Mouse (Mus musculus): ENCODE results near the gene Sorcs3. TPM values are rescaled to one million over a fixed set of nuclear protein-coding genes. Genes with fewer than 3 reads are reported as not detected.

The Sorcs3 gene
- polyA plus RNA-seq, 1 experiment from 2014 or later, result 0.07 TPM

DNA sequence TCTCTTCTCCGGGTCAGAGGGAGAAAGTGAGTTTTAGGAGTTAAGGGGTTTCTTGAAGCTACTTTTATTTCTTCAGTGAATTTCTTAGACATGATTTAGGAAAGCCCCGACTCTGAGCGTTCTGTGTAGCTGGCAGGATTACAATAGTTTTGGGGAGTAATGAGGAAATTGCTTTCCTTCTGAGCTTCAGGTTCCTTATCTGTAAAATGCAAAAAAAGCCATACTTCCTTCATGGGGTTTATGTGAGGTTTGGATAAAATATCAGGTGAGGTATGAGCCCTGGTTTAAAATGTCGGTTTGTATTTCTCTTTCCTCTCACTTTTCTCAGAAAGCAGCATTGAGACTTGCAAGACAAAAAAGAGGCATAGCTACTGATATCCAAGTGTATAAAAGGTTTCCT, 327.8 kb downstream of the Sorcs3 start:
- ATAC-seq (ENCODE audit: insufficient read depth), result no peak
- no peaks in the 10 kb centered on the region for H3K4me1 ChIP-seq (replicated peaks)
- H3K36me3 ChIP-seq (replicated peaks), result no peaks in the 10 kb centered on the region
- H3K27me3 ChIP-seq, result no peaks in the 10 kb centered on the region
- H3K9ac ChIP-seq, result no peak overlapping the region
- H3K4me2 ChIP-seq, result no peak overlapping the region
- no peaks in the 10 kb centered on the region for H3K9me3 ChIP-seq (replicated peaks)
- 46% methylated on average over 4 of the region's 4 CpGs for WGBS (ENCODE audit: insufficient replicate concordance)
- H3K27ac ChIP-seq (replicated peaks), result no peak overlapping the region
- no peak overlapping the region for H3K4me3 ChIP-seq (replicated peaks)

DNA sequence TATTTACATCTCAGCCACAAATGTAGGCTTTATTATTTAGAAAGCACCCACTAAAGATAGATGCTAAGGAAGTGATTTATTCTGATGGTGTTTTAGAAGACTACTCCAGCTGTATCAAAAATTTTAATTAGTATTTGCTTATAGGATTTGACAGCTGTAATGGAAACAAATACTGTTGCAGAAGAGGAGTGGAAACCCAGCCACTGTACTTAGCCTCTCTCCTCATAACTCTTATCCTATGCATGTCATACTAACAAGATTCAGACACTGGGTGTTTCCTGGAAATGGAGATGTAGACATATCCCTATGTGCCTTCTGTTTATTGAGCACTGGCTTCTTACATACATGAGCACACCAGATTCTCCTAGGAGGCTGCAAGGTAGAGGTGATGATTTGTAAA, 338.5 kb downstream of the Sorcs3 start:
- H3K27me3 ChIP-seq, result no peaks in the 10 kb centered on the region
- no peak overlapping the region for H3K27ac ChIP-seq (replicated peaks)
- no peaks in the 10 kb centered on the region for H3K4me1 ChIP-seq (replicated peaks)
- no peak overlapping the region for H3K4me3 ChIP-seq (replicated peaks)
- H3K9me3 ChIP-seq (replicated peaks), result no peaks in the 10 kb centered on the region
- H3K36me3 ChIP-seq (replicated peaks), result no peaks in the 10 kb centered on the region
- no peak for ATAC-seq (ENCODE audit: insufficient read depth)
- H3K9ac ChIP-seq, result no peak overlapping the region
- H3K4me2 ChIP-seq, result no peak overlapping the region

DNA sequence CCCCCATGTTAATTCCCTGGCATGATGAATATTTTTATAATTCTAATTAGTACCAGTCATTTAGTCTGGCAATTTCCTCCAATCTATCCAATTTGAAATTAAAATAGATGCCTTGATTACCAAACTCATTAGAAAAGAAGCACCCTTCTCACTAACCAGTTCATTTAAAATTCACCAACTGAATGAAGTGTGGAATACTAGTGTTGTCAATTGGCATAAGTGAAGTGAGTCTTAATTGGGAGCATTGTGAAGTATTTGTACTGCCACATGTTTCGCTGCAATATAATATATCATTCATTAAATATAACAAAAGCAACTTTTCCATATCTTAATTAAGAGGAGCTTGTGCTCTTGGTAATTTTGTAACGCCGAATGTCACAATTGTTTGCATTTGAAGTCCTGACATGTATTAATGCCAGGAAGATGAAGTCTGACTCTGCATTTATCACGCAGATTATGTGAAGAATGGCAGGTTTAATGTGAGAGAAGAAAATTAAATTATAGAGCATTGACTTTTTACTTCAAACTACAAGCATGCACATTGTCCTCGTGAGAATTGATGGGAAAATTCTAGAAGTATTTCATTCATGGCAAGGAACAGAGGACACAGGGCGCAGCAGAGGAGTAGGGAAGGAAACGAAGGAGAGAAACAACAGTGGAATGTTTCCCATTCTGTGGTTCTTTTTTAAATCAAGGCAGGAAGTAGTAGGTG, 339.8 kb downstream of the Sorcs3 start:
- no peaks in the 10 kb centered on the region for H3K36me3 ChIP-seq (replicated peaks)
- no peak overlapping the region for H3K4me3 ChIP-seq (replicated peaks)
- no peaks in the 10 kb centered on the region for H3K27me3 ChIP-seq
- 63% methylated on average over 7 of the region's 7 CpGs for WGBS (ENCODE audit: insufficient replicate concordance)
- ATAC-seq (ENCODE audit: insufficient read depth), result no peak
- H3K4me1 ChIP-seq (replicated peaks), result no peaks in the 10 kb centered on the region
- no peak overlapping the region for H3K9ac ChIP-seq
- H3K9me3 ChIP-seq (replicated peaks), result no peaks in the 10 kb centered on the region
- no peak overlapping the region for H3K4me2 ChIP-seq
- no peak overlapping the region for H3K27ac ChIP-seq (replicated peaks)

DNA sequence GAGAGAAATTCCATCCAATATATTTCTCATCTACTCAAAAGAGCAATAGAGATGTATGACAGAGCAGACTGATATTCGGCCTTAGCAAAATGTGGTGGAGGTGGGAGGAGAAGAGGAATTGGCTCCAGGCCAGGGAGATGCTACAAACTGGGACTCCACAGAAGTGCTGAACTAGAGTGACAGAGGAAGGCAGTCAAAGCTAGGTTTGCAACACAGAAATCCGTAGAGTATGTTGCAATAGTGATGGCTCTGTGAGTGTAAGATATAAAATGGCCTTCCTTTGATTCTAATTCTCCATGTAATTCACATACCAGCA, 340.3 kb downstream of the Sorcs3 start:
- no peaks in the 10 kb centered on the region for H3K27me3 ChIP-seq
- H3K36me3 ChIP-seq (replicated peaks), result no peaks in the 10 kb centered on the region
- H3K4me3 ChIP-seq (replicated peaks), result no peak overlapping the region
- H3K27ac ChIP-seq (replicated peaks), result no peak overlapping the region
- no peak for ATAC-seq (ENCODE audit: insufficient read depth)
- no peaks in the 10 kb centered on the region for H3K4me1 ChIP-seq (replicated peaks)
- no peaks in the 10 kb centered on the region for H3K9me3 ChIP-seq (replicated peaks)
- no peak overlapping the region for H3K4me2 ChIP-seq
- no peak overlapping the region for H3K9ac ChIP-seq
- 60% methylated on average over 2 of the region's 2 CpGs for WGBS (ENCODE audit: insufficient replicate concordance)

DNA sequence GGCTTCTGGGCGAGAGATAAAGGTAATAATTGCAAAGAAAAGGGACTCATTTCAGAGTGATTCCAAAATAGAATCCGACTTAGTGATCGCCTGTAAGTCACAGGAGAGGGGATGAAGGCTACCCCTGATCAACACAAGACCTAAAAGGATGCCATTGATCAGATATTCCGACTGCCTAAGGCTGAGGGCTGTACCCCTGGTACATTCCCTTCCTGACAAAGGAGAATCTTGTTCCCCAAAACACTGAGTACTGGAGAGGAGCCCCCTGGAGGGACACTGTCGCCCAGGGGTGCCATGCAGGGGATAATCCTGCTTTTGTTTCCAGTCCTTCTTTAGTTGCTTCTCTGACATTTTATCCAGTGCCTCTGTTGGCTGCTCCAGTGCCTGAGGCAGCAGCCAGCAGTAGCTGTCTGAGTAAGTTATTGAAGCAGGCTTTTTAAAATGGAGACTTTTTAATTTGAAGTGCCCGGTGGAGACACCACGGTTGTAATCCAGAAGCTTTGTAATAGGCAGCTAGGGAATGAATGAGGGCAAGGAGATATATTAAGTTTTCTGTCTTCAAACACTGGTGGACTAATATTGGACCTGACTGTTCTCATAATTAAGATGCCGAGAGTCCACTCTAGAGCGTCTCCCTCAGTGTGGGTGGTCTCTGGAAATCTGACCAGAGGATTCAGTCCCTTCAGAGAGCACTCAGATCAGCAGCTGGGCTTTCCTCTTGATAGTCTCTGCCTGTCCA, 342.5 kb downstream of the Sorcs3 start:
- H3K27ac ChIP-seq (replicated peaks), result no peak overlapping the region
- H3K4me2 ChIP-seq, result no peak overlapping the region
- no peaks in the 10 kb centered on the region for H3K27me3 ChIP-seq
- no peak for ATAC-seq (ENCODE audit: insufficient read depth)
- no peak overlapping the region for H3K4me3 ChIP-seq (replicated peaks)
- no peaks in the 10 kb centered on the region for H3K36me3 ChIP-seq (replicated peaks)
- no peaks in the 10 kb centered on the region for H3K4me1 ChIP-seq (replicated peaks)
- 40% methylated on average over 9 of the region's 9 CpGs for WGBS (ENCODE audit: insufficient replicate concordance)
- H3K9me3 ChIP-seq (replicated peaks), result no peaks in the 10 kb centered on the region
- no peak overlapping the region for H3K9ac ChIP-seq

DNA sequence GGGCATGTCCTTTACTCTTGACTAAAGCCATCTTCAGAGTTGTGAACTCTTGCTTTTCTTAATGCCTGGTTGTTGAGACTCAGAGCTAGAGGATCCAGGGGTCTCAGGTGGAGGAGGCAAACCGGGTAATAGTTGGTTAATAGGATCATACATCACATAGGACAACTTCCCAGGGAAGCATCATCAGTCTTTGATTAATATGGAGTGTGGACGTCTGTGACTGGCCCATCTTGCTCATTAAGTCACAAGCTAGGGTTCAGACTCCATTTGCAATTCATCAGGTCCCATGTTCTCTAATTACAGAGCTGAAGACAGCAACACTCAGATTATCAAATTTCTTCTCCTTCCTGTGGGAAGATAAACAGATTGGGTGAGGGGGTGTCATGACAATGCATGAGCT, 353.6 kb downstream of the Sorcs3 start:
- 38% methylated on average over 2 of the region's 2 CpGs for WGBS (ENCODE audit: insufficient replicate concordance)
- no peaks in the 10 kb centered on the region for H3K36me3 ChIP-seq (replicated peaks)

DNA sequence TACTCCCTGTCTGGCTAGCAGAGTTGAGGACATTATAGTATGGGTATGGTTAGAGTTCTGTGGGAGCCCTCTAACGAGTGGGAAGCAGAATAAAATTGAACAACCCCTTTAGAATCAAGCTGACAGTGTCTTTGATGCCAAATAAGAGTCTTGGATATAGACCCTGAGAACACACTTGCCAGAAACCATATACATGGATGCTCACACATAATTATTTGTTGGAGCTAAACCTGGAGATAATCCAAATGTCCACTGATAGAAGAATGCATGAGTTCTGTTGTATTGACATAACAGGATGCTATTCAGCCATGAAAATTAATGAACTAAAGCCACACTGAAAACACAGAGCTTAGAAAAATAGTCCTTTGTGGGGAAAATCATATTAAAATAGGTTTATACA, 369.9 kb downstream of the Sorcs3 start:
- Histone ChIP-seq H3K36me3 (replicated peaks) (no peaks in the 10 kb centered on the region), H3K4me3 (replicated peaks) (no peak overlapping the region), H3K9me3 (replicated peaks) (no peaks in the 10 kb centered on the region), H3K4me2 (no peak overlapping the region), H3K27ac (replicated peaks) (no peak overlapping the region), H3K9ac (no peak overlapping the region), H3K27me3 (no peaks in the 10 kb centered on the region), H3K4me1 (replicated peaks) (no peaks in the 10 kb centered on the region)
- 38% methylated on average over 1 of the region's 1 CpGs for WGBS (ENCODE audit: insufficient replicate concordance)
- no peak for ATAC-seq (ENCODE audit: insufficient read depth)

More for the DNA sequence above, 353.6 kb downstream of the Sorcs3 start:
- Histone ChIP-seq H3K4me3 (replicated peaks) (no peak overlapping the region), H3K27me3 (no peaks in the 10 kb centered on the region), H3K4me1 (replicated peaks) (no peaks in the 10 kb centered on the region), H3K9ac (no peak overlapping the region), H3K4me2 (no peak overlapping the region), H3K27ac (replicated peaks) (no peak overlapping the region), H3K9me3 (replicated peaks) (no peaks in the 10 kb centered on the region)
- no peak for ATAC-seq (ENCODE audit: insufficient read depth)

DNA sequence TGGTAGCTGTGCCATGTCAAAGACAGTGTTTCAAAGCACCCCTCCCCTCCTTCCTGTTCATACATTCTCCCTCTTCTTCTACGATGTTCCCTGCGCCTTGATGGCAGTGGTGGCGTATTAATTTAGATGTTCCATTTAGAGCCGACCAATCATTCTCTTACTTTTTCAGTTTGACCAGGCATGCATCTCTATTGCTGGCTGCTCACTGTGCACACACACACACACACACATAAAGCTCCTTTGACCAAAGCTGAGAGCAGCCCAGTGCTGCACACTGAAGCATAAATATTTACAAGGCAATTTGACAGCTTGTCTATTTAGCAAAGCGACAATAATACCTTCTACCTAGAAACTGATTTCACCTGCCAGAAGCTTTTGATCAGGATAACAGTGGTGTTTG, 371.3 kb downstream of the Sorcs3 start:
- Histone ChIP-seq H3K4me1 (replicated peaks) (no peaks in the 10 kb centered on the region), H3K36me3 (replicated peaks) (no peaks in the 10 kb centered on the region), H3K4me2 (no peak overlapping the region), H3K9ac (no peak overlapping the region), H3K27me3 (no peaks in the 10 kb centered on the region), H3K9me3 (replicated peaks) (no peaks in the 10 kb centered on the region), H3K27ac (replicated peaks) (no peak overlapping the region), H3K4me3 (replicated peaks) (no peak overlapping the region)
- WGBS (ENCODE audit: insufficient replicate concordance), result 76% methylated on average over 5 of the region's 5 CpGs
- no peak for ATAC-seq (ENCODE audit: insufficient read depth)

DNA sequence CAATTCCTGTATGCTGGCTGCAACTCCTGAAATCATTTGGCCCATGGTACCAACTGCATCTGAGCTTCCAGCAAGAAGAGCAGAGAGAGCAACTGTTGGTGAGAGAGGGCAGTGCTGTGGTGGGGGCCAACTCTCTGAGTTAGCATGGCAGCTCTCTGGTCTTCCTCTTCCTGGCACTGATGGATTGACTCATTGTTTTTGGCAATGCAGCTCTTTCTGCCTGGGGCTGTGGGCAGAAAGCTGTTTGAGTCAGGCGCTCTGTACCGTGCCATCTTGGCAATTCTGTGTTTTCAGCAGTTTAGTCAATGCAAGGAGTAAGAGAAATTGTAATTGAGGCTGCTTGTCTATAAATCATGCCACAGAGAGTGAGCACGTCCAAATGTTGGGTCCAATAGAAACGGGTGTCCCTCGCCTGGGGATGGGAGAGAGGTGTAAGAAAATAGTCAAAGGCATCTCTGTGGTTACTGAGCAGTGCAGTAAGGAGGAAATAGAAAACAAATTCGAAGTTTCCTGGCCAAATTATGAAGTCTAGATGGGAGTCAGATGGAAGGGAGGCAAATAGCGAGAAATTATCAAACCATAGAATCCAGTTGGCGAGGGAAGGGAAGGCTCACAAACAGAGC, 379.2 kb downstream of the Sorcs3 start:
- no peaks in the 10 kb centered on the region for H3K4me1 ChIP-seq (replicated peaks)
- no peak overlapping the region for H3K4me3 ChIP-seq (replicated peaks)
- no peaks in the 10 kb centered on the region for H3K27me3 ChIP-seq
- no peak for ATAC-seq (ENCODE audit: insufficient read depth)
- no peaks in the 10 kb centered on the region for H3K9me3 ChIP-seq (replicated peaks)
- no peak overlapping the region for H3K27ac ChIP-seq (replicated peaks)
- no peak overlapping the region for H3K9ac ChIP-seq
- no peaks in the 10 kb centered on the region for H3K36me3 ChIP-seq (replicated peaks)
- WGBS (ENCODE audit: insufficient replicate concordance), result 47% methylated on average over 8 of the region's 8 CpGs
- H3K4me2 ChIP-seq, result no peak overlapping the region

DNA sequence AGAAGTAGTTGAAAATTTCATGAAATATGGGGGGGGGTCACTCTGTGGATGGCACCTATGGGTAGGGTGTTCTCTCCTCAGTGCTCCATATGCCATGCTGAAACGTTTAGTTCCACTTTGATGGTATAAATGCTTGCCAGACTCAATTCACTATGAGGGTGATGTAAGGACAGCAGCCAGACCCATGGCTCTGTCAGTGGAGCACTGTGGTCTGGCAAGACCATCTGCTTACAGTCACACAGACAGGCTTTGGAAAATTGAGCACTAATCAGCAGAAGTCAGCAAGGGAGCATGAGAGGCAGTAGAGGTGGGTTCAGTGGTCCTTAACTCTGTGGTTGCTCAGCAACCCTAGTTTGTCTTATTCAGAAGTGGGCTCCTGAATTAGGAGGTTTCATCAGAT, 411.1 kb downstream of the Sorcs3 start:
- H3K4me3 ChIP-seq (replicated peaks), result no peak overlapping the region
- no peaks in the 10 kb centered on the region for H3K9me3 ChIP-seq (replicated peaks)
- no peak for ATAC-seq (ENCODE audit: insufficient read depth)
- 44% methylated on average over 1 of the region's 1 CpGs for WGBS (ENCODE audit: insufficient replicate concordance)
- H3K27me3 ChIP-seq, result no peaks in the 10 kb centered on the region
- H3K27ac ChIP-seq (replicated peaks), result no peak overlapping the region
- no peak overlapping the region for H3K9ac ChIP-seq
- no peaks in the 10 kb centered on the region for H3K4me1 ChIP-seq (replicated peaks)
- no peaks in the 10 kb centered on the region for H3K36me3 ChIP-seq (replicated peaks)
- H3K4me2 ChIP-seq, result no peak overlapping the region

DNA sequence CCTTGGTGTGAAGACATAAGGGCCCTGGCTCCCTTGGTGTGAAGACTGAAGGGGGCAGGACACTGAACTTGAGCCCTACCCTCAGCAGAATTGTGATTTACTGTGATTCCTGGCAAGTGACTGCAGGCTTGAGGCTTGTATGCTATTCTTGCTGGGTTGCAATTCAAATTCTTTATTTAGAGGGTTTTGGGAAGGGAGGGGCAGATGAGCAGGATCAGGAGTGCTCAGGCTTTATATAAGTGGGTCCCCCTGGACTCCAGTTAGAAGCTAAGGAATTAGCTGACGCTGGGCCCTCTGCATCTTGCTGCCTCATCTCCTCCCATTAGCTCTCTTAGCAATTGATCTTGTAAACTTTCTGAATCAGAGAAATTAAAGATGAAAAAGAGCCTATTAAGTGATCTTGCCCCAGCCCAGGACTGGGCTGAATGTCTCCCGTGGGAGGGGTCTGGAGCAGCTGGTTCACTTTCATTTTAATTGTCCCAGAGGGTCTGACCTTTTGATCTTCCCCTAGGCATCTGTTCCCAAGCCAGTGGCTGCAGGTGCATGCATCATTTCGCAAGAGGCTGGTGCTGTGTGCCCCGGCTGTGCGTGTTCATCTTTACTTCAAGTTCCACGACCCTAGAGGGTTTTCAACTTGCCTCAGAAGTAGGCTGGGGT, 425.0 kb downstream of the Sorcs3 start:
- Histone ChIP-seq H3K4me1 (replicated peaks) (no peaks in the 10 kb centered on the region), H3K9me3 (replicated peaks) (no peaks in the 10 kb centered on the region), H3K36me3 (replicated peaks) (no peaks in the 10 kb centered on the region), H3K4me3 (replicated peaks) (no peak overlapping the region), H3K27ac (replicated peaks) (no peak overlapping the region), H3K9ac (no peak overlapping the region), H3K27me3 (no peaks in the 10 kb centered on the region), H3K4me2 (no peak overlapping the region)
- WGBS (ENCODE audit: insufficient replicate concordance), result 45% methylated on average over 6 of the region's 6 CpGs
- no peak for ATAC-seq (ENCODE audit: insufficient read depth)
